Mouse (Mus musculus) adrenal gland, adult 2 months (tissue): Measurements from ENCODE around the gene Gtf2ird1. TPM values are rescaled to one million over a fixed set of nuclear protein-coding genes. Genes with fewer than 3 reads are reported as not detected.
A peak's percentile ranks its signal among the peaks of the same experiment; 100 is the strongest.
"Not testable (repeated sequence)": the region's sequence is repeated elsewhere in the genome, so short reads cannot be mapped to it uniquely, and the experiment has no call there.

Experiments
- DNase-seq: peaks from one replicate; pipeline ENCODE4 v3.0.0; 2021
- polyA plus RNA-seq: library from polyadenylated mRNA; depleted of rRNA; stranded (reverse); fragments of >200 nt; gene quantifications from 2 replicates; pipeline ENCODE4 v1.2.3, GENCODE M21; 2012
- total RNA-seq, 2 experiments: library from RNA; stranded (reverse); gene quantifications; 2 replicates each; pipeline ENCODE4 v1.2.3; 2021

The Gtf2ird1 gene
- total and polyA plus RNA-seq, 3 experiments = 21.2 to 66.0 (median 51.6) TPM

GRCm38 (mm10) chr5:134475006-134475605 lies 18.6 kb upstream of the Gtf2ird1 start:
- DNase-seq = no peak

GRCm38 (mm10) chr5:134473902-134474301 lies 17.4 kb upstream of the Gtf2ird1 start:
- no peak for DNase-seq

GRCm38 (mm10) chr5:134470538-134471169 lies 14.1 kb upstream of the Gtf2ird1 start:
- DNase-seq = no peak

- DNase-seq = no peak
Measured at GRCm38 (mm10) chr5:134469559-134470150, 13.1 kb upstream of the Gtf2ird1 start.

GRCm38 (mm10) chr5:134468158-134468765 lies 11.7 kb upstream of the Gtf2ird1 start:
- DNase-seq = no peak

DNA sequence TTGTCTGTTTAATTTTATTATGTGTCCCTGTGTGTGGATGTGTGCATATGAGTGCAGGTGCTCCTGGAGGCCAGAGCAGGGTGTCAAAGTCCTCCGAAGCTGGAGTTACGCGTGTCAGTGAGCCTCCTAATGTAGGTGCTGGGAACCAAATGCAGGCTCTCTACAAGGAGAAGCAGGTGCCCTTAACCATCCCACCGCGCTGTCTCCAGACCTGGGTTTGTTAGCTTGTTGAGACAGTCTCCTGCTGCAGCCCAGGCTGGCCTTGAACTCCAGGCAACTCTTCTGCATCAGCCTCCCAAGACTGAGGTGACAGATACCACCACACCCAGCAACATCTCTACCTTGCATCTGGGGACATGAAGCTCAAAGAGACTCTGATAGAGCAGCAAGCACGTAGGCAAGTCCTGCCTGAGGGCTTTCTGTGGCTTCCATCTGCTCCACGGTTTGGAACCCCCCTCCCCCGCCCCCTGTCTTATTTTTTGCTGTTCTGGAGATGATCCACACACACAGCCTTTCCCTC lies 10.6 kb upstream of the Gtf2ird1 start:
- DNase-seq = no peak

DNA sequence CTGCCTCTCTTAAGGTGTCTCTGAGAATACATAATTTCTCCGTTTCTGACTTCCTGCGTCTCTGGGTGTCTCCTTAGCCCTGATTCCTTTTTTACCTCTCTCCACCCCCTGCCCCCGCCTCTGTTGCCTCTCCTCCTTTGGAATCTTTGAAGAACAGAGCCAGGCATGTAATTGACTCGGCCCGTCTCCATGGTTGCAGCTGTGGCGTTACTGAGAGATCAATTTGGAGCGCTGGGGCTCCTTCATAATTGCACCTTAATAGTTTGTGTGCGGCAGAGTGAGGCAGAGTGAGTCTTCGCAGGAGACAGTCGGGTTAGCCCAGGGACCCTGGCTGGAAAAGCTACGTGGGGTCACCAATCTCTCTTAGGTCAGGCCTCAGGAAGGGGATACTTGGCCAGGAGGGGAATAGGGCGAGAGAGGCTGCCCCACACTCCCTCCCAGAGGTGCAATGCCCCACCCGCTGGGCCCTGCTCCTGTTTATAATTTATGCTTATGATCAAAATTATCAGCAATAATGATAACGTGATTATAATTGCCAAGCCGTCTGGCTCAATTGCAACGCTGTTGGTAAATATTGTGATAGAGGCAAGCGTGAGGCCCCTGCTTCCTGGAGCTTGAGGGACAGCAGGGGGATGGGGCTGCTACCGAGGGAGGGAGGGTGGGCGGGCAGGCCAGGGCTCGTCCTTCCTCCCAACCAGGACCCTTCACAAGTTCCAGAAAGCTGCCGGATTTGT lies 9.9 kb upstream of the Gtf2ird1 start:
- DNase-seq = no peak

- DNase-seq = no peak
Measured at GRCm38 (mm10) chr5:134465197-134465596, 8.7 kb upstream of the Gtf2ird1 start.

DNA sequence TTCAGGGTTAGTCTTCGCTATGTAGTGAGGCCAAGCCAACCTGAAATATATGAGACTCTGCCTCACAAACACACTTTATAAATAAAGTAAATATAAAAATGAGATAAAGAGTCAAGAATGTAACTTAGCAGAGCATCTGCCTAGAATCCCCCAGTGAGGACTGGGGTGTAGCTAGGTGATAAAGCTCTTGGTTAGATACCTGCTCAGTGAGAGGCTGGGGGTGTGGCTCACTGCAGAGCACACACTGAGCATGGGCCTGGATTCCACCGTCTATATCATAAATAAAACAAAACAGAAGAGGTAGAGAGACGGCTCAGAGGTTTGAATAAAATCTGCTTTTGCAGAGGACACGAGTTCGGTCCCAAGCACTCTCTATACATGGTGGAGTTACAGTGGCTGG lies 7.7 kb upstream of the Gtf2ird1 start:
- no peak for DNase-seq

GRCm38 (mm10) chr5:134462731-134463130 lies 6.2 kb upstream of the Gtf2ird1 start:
- DNase-seq = no peak

DNA sequence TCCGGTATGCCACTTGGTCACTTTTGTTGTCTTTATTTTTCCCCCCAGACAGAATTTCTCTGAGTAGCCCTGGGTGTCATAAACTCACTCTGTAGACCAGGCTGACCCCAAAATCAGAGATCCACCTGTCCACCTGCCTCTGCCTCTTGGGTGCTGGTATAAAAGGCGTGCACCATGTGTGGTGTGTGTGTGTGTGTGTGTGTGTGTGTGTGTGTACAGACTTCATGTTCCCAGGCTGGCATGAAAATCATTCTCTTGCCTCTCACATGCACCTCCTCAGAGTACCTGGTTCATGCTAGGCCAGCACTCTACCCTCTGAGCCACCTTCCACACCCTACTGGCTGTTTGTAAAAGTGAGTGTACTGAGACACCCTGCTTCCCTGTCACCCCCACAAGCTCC lies 5.8 kb upstream of the Gtf2ird1 start:
- no peak for DNase-seq

- DNase-seq = no peak
Measured at GRCm38 (mm10) chr5:134460546-134460945, 4.0 kb upstream of the Gtf2ird1 start.

DNA sequence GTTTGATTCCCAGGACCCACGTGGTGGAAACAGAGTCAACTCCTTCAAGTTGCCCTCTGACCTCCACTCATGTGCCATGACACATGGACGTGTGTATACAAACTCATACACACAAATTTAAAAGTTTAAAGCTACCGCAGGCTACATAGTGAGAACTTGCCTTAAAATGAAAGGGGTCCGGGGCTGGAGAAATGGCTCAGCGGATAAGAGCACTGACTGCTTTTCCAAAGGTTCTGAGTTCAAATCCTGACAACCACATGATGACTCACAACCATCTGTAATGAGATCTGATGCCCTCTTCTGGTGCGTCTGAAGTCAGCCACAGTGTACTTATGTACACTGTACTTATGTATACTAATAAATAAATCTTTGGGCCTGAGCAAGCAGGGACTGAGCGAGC lies 2.6 kb upstream of the Gtf2ird1 start:
- no peak for DNase-seq

GRCm38 (mm10) chr5:134458416-134458815 lies 1.9 kb upstream of the Gtf2ird1 start:
- DNase-seq = no peak

- DNase-seq = no peak
Measured at GRCm38 (mm10) chr5:134457371-134457770, 855 bp upstream of the Gtf2ird1 start.

DNA sequence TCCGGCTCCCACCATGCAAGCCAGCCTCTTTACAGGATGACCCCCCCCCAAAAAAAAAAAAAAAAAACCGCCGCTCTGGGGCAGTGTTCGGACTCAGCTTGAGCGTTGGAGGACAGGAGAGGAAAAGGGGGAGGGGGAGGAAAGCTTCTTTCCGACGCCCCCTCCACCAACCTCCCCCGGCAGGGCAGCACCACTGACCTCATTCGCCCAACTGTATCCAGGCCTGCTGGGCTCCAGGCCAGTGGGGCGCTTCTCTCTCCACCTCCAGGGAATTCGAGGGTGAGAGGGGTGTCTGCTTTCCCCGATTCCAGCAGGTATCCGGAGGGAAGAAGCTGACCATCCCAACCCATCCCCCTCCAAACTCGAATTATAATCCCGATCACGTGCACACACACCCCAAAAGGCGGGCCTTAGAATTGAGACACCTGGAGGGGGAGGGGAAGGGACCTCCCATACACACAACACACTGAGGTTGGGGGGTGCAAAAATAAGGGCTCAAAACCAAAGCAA lies 547 bp downstream of the Gtf2ird1 start:
- DNase-seq = peak; percentile 77

- peak; percentile 61 for DNase-seq
Measured at GRCm38 (mm10) chr5:134455186-134455895, 1.2 kb downstream of the Gtf2ird1 start.

DNA sequence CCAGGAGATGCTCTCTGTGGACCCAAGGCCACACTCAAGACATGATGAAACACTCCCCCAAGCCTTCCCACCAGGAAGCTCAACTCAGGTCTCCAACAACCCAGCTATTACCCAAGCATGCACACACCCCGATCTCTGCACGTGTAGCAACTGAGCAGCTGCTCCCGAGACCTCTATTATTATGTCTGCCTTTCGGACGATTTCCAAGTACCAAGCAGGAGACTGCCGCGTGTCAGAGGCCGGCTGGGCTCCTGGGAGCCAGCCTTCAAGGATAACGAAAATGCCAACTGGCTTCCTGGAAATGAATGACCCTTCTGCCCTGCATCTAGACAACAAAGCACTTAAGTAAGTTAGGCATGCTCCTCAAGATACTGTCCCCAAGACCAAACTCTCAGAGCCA lies 2.1 kb downstream of the Gtf2ird1 start:
- DNase-seq = peak; percentile 62

GRCm38 (mm10) chr5:134453577-134453976 lies 2.9 kb downstream of the Gtf2ird1 start:
- DNase-seq = no peak

GRCm38 (mm10) chr5:134446755-134447154 lies 9.8 kb downstream of the Gtf2ird1 start:
- not testable (repeated sequence) for DNase-seq

- DNase-seq = no peak
Measured at GRCm38 (mm10) chr5:134445895-134446294, 10.6 kb downstream of the Gtf2ird1 start.
